Mouse (Mus musculus) ES-E14 (cell line): Measurements from ENCODE around the gene Gm5142. TPM values are rescaled to one million over a fixed set of nuclear protein-coding genes. Genes with fewer than 3 reads are reported as not detected.

Source experiments
- DNase-seq: peaks from one replicate; pipeline ENCODE4 v3.0.0-alpha.2; 2013; ENCODE audit warnings: low read depth, low spot score
- H3K27ac ChIP-seq: 2 replicates; pipeline ENCODE4 v1.5.1; 2012; ENCODE audit warnings: low read depth, mild to moderate bottlenecking, low read length, moderate library complexity, mixed read lengths; ENCODE audit not compliant: poor library complexity, insufficient read depth, severe bottlenecking
- H3K36me3 ChIP-seq: 2 replicates; pipeline ENCODE4 v1.6.1; 2012; ENCODE audit warnings: mild to moderate bottlenecking, low read length, moderate library complexity, mixed read lengths; ENCODE audit not compliant: control insufficient read depth, poor library complexity, insufficient read depth, severe bottlenecking
- H3K4me1 ChIP-seq, 2 experiments: fragments of 150-350 bp in 1 of 2; sonication (generic) in 1 of 2; 2 replicates each; pipeline ENCODE4 v1.6.1; 2012; ENCODE audit warnings: low read length in 2 of 2, mild to moderate bottlenecking in 1 of 2, mixed read lengths in 1 of 2; ENCODE audit not compliant: control insufficient read depth in 2 of 2, insufficient read depth in 2 of 2, poor library complexity in 1 of 2
- H3K4me3 ChIP-seq, 2 experiments: fragments of 150-350 bp in 1 of 2; sonication (generic) in 1 of 2; 2 replicates each; pipeline ENCODE4 v1.5.1; 2012; ENCODE audit warnings: low read length in 2 of 2, low read depth in 1 of 2, mild to moderate bottlenecking in 1 of 2, mixed read lengths in 1 of 2; ENCODE audit not compliant: insufficient read depth in 1 of 2, poor library complexity in 1 of 2, severe bottlenecking in 1 of 2
- H3K9ac ChIP-seq: 2 replicates; pipeline ENCODE4 v1.6.1; 2012; ENCODE audit warnings: low read depth, mild to moderate bottlenecking, low read length, mixed read lengths; ENCODE audit not compliant: poor library complexity, insufficient read depth, severe bottlenecking
- H3K9me3 ChIP-seq: fragments of 150-350 bp; sonication (generic); 2 replicates; pipeline ENCODE4 v1.6.1; 2012; ENCODE audit warnings: low read depth, mild to moderate bottlenecking, low read length; ENCODE audit not compliant: control insufficient read depth, insufficient read depth
- CHD2 ChIP-seq: IDR thresholded peaks from 2 replicates; pipeline ENCODE4 v1.6.1; 2014; ENCODE audit warnings: mild to moderate bottlenecking, low read depth, low read length, inconsistent platforms
- HCFC1 ChIP-seq: IDR thresholded peaks from 2 replicates; pipeline ENCODE4 v1.6.1; 2012; ENCODE audit warnings: low read length, inconsistent platforms, borderline replicate concordance; ENCODE audit not compliant: insufficient read depth
- MAFK ChIP-seq: IDR thresholded peaks from 2 replicates; pipeline ENCODE4 v1.6.1; 2014; ENCODE audit warnings: mild to moderate bottlenecking, low read depth, low read length, inconsistent platforms; ENCODE audit not compliant: insufficient read depth
- ZC3H11A ChIP-seq: IDR thresholded peaks from 2 replicates; pipeline ENCODE4 v1.6.1; 2012; ENCODE audit warnings: low read depth, mild to moderate bottlenecking, inconsistent platforms, low read length, borderline replicate concordance
- ZNF384 ChIP-seq: IDR thresholded peaks from 2 replicates; pipeline ENCODE4 v1.6.1; 2012; ENCODE audit warnings: low read depth, low read length, inconsistent platforms
- in situ Hi-C, 2 experiments: fragments of 600-800 bp; cut with MboI; formaldehyde crosslinking; loops; one replicate each; pipeline ENCODE4 v1.15.1; 2025; ENCODE audit warnings: low sequenced_read_pairs in 2 of 2, inconsistent platforms in 1 of 2; ENCODE audit not compliant: unreplicated experiment in 2 of 2
- total RNA-seq: library from RNA; depleted of rRNA; stranded (reverse); fragments of 300-350 nt; gene quantifications from 2 replicates; pipeline ENCODE4 v1.2.3, GENCODE M21; 2012

Gene Gm5142
- total RNA-seq, 1 experiment, result not detected

- no peak overlapping the region for H3K27ac ChIP-seq
- no peaks in the 10 kb centered on the region for H3K36me3 ChIP-seq
- DNase-seq, result no peak
- no peaks in the 10 kb centered on the region for H3K9me3 ChIP-seq
- H3K9ac ChIP-seq, result no peak overlapping the region
- H3K4me1 ChIP-seq, result no peaks in the 10 kb centered on the region
- in situ Hi-C loops, result no loop called here
- H3K4me3 ChIP-seq, result no peak overlapping the region
- TF ChIP-seq HCFC1 (no peak), MAFK (no peak), ZC3H11A (no peak), CHD2 (no peak), ZNF384 (no peak)
Observed at GRCm38 (mm10) chr14:59186121-59186520, 7.6 kb upstream of the Gm5142 start.

- in situ Hi-C loops, result no loop called here
- no peak overlapping the region for H3K4me3 ChIP-seq
- no peak for TF ChIP-seq HCFC1
- TF ChIP-seq ZNF384, result no peak
- TF ChIP-seq MAFK, result no peak
- TF ChIP-seq CHD2, result no peak
- TF ChIP-seq ZC3H11A, result no peak
- H3K9me3 ChIP-seq, result no peaks in the 10 kb centered on the region
- H3K9ac ChIP-seq, result no peak overlapping the region
- H3K4me1 ChIP-seq, result no peaks in the 10 kb centered on the region
- H3K27ac ChIP-seq, result no peak overlapping the region
- DNase-seq, result no peak
- no peaks in the 10 kb centered on the region for H3K36me3 ChIP-seq
Observed at GRCm38 (mm10) chr14:59185514-59185913, 7.0 kb upstream of the Gm5142 start.

GRCm38 (mm10) chr14:59182732-59183131 is 4.2 kb upstream of the Gm5142 start:
- H3K27ac ChIP-seq, result no peak overlapping the region
- in situ Hi-C loops, result no loop called here
- no peak overlapping the region for H3K4me3 ChIP-seq
- no peak overlapping the region for H3K9ac ChIP-seq
- no peaks in the 10 kb centered on the region for H3K4me1 ChIP-seq
- no peaks in the 10 kb centered on the region for H3K36me3 ChIP-seq
- DNase-seq, result no peak
- no peaks in the 10 kb centered on the region for H3K9me3 ChIP-seq
- TF ChIP-seq HCFC1, result no peak
- no peak for TF ChIP-seq ZC3H11A
- TF ChIP-seq ZNF384, result no peak
- TF ChIP-seq MAFK, result no peak
- TF ChIP-seq CHD2, result no peak

GRCm38 (mm10) chr14:59157016-59157698 is 21.4 kb downstream of the Gm5142 start:
- in situ Hi-C loops, result no loop called here
- DNase-seq, result no peak
- TF ChIP-seq HCFC1 (no peak), MAFK (no peak), ZC3H11A (no peak), ZNF384 (no peak), CHD2 (no peak)
- no peak overlapping the region for H3K4me3 ChIP-seq
- H3K9me3 ChIP-seq, result no peaks in the 10 kb centered on the region
- no peaks in the 10 kb centered on the region for H3K36me3 ChIP-seq
- H3K4me1 ChIP-seq, result no peaks in the 10 kb centered on the region
- H3K27ac ChIP-seq, result no peak overlapping the region
- no peak overlapping the region for H3K9ac ChIP-seq

- in situ Hi-C loops, result no loop called here
- no peak overlapping the region for H3K9ac ChIP-seq
- no peak overlapping the region for H3K4me3 ChIP-seq
- H3K4me1 ChIP-seq, result no peaks in the 10 kb centered on the region
- DNase-seq, result no peak
- TF ChIP-seq MAFK, result no peak
- TF ChIP-seq CHD2, result no peak
- TF ChIP-seq ZNF384, result no peak
- no peak for TF ChIP-seq HCFC1
- no peak for TF ChIP-seq ZC3H11A
- H3K36me3 ChIP-seq, result no peaks in the 10 kb centered on the region
- no peak overlapping the region for H3K27ac ChIP-seq
- no peaks in the 10 kb centered on the region for H3K9me3 ChIP-seq
Observed at GRCm38 (mm10) chr14:59155589-59155988, 23.0 kb downstream of the Gm5142 start.
